Mouse (Mus musculus) limb, embryonic 11.5 days (tissue): ENCODE data around the gene Afdn. TPM values are rescaled to one million over a fixed set of nuclear protein-coding genes. Genes with fewer than 3 reads are reported as not detected.

Experiments
- ATAC-seq: fragments of 200-750 bp; cut with Nextera tagmentation; 2 replicates; pipeline ENCODE4 v1.8.0; 2017; ENCODE audit warnings: low read depth; ENCODE audit not compliant: insufficient number of reproducible peaks, low FRiP score, low TSS enrichment
- DNase-seq: peaks from one replicate; pipeline ENCODE4 v3.0.0-alpha.2; 2015; ENCODE audit warnings: low spot score
- H3K27ac ChIP-seq: fragments of 300-500 bp; sonication (generic); replicated peaks from 2 replicates; pipeline ENCODE4 v1.5.1; 2014; ENCODE audit warnings: low read depth, mild to moderate bottlenecking, low read length
- H3K27me3 ChIP-seq: fragments of 300-500 bp; sonication (generic); 2 replicates; pipeline ENCODE4 v1.6.1; 2014; ENCODE audit warnings: mild to moderate bottlenecking, low read length, mixed read lengths; ENCODE audit not compliant: control insufficient read depth, insufficient read depth
- H3K36me3 ChIP-seq: fragments of 300-500 bp; sonication (generic); 2 replicates; pipeline ENCODE4 v1.6.1; 2014; ENCODE audit warnings: mild to moderate bottlenecking, low read length, moderate library complexity, mixed read lengths; ENCODE audit not compliant: control insufficient read depth, insufficient read depth
- H3K4me1 ChIP-seq: fragments of 300-500 bp; sonication (generic); 2 replicates; pipeline ENCODE4 v1.6.1; 2014; ENCODE audit warnings: low read length, mixed read lengths; ENCODE audit not compliant: control insufficient read depth, insufficient read depth
- H3K4me2 ChIP-seq: fragments of 300-500 bp; sonication (generic); 2 replicates; pipeline ENCODE4 v1.6.1; 2014; ENCODE audit warnings: low read depth, mild to moderate bottlenecking, moderate library complexity; ENCODE audit not compliant: severe bottlenecking
- H3K4me3 ChIP-seq: fragments of 300-500 bp; sonication (generic); 2 replicates; pipeline ENCODE4 v1.5.1; 2014; ENCODE audit warnings: low read depth, low read length
- H3K9ac ChIP-seq: fragments of 300-500 bp; sonication (generic); 2 replicates; pipeline ENCODE4 v1.6.1; 2014; ENCODE audit warnings: mild to moderate bottlenecking, low read length
- H3K9me3 ChIP-seq: fragments of 300-500 bp; sonication (generic); 2 replicates; pipeline ENCODE4 v1.6.1; 2016; ENCODE audit warnings: low read length; ENCODE audit not compliant: control insufficient read depth
- WGBS: fragments of 180-500 bp; shearing (Covaris S2); extraction: QIAGEN DNeasy Blood & Tissue Kit; methylation state at CpG from one replicate; pipeline ENCODE4 v1.1.7; 2014; 5-methylcytosine and 5-hydroxymethylcytosine counted together
- polyA plus RNA-seq: library from polyadenylated mRNA; unstranded; fragments of >200 nt; fragmentation: Nextera tagmentation; extraction: Ambion mirVana; gene quantifications from 2 replicates; pipeline ENCODE4 v1.2.1, GENCODE M21; 2014

Afdn gene
- polyA plus RNA-seq, 1 experiment from 2014 or later: 73.7 TPM

DNA sequence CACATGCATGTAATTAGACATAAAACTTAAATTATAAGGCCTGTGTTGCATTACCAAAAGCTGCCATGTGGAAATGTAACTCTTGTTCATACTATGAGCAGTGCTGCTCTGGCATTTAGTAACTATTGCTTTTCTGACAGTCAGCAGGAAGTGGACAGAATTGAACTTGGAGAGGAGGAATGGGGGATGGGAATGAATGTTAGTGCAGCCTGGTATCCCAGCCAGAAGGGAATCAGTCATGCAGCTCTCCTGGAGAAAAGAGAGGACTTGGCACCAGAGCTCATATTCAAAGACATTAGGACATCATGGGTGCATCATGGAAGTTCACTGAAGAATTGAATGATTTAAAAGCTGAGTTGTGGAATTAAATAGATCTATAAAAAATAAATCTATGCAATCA is 117.1 kb downstream of the Afdn start:
- DNase-seq (no peak), ATAC-seq (no peak)
- no peaks in the 10 kb centered on the region; the same call in 1 of the 2 replicates for H3K36me3 ChIP-seq
- H3K27me3 ChIP-seq: no peaks in the 10 kb centered on the region
- H3K4me3 ChIP-seq: no peak overlapping the region
- no peak overlapping the region for H3K4me2 ChIP-seq
- no peaks in the 10 kb centered on the region for H3K9me3 ChIP-seq
- no peaks in the 10 kb centered on the region for H3K4me1 ChIP-seq
- H3K27ac ChIP-seq: no peak overlapping the region
- no peak overlapping the region for H3K9ac ChIP-seq

DNA sequence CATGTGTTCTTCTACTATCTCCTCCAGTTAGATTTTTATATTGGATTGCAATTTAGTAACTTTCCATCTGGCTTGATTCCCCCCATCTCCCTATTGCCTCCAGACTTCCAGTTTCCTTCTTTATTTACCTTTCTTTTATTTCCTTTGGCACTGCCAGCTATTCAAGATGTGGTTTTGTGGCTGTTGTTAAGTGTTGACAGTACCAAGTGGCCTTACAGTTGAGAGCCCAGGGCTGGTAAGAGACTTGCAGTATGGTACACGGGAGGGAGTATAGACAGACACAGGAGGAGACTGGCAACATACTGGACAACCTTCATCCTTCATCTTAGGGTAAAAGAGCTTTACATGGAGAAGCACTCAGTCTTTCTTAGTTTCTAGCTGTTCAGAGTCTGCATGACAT is 119.4 kb downstream of the Afdn start:
- ATAC-seq: no peak
- WGBS: 87% methylated on average over 1 of the region's 1 CpGs
- no peak overlapping the region for H3K4me3 ChIP-seq
- DNase-seq: no peak
- no peak overlapping the region for H3K4me2 ChIP-seq
- no peaks in the 10 kb centered on the region for H3K27me3 ChIP-seq
- peaks cover 4% of the 10 kb centered on the region; the same call in 1 of the 2 replicates for H3K36me3 ChIP-seq
- no peaks in the 10 kb centered on the region for H3K9me3 ChIP-seq
- H3K27ac ChIP-seq: no peak overlapping the region
- H3K4me1 ChIP-seq: no peaks in the 10 kb centered on the region
- H3K9ac ChIP-seq: no peak overlapping the region

DNA sequence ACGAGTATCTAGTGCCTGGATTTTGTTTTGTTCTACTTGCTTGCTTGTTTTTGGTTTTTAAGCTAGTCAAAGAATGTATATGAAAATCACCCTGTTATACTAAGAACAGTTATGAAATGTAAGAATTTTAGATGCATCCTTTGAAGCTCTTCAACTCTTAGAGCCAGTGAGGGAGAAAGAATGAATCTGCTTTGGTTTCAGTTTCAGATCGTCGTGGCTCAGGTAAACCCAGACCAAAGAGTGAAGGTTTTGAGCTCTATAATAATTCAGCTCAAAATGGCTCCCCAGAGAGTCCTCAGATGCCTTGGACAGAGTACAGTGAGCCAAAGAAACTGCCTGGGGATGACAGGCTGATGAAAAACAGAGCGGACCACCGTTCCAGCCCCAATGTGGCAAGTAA is 123.2 kb downstream of the Afdn start:
- DNase-seq: no peak
- peaks cover 4% of the 10 kb centered on the region; the same call in 1 of the 2 replicates for H3K36me3 ChIP-seq

DNA sequence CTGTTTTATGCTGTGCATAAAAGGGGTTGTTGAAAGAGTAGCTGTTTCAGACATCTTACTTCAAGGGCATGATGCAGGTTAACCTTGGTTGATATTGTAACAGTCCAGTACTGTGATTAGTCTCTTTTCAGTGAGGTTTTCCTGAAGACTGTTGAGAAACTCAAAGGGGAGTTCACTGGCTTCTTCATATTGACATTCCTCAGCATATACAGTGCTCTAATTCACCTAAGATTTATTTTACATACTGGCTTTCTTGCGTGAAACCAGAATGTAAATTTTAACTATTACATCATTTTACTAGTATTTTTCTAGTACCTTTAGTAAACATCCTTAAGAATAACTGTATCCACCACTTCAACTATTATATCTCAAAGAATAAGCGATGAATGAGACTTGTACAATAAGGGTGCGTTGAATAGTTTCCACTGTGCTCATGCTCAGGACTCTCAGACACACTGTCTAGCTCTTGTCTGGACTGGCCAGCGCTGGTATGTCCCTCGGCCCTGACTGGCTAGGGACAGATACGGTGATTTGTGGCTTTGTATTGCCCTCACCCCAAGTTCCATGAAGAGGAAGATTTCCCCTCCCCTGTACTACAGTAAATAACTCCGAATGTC is 129.6 kb downstream of the Afdn start:
- ATAC-seq: no peak
- H3K4me3 ChIP-seq: no peak overlapping the region
- no peaks in the 10 kb centered on the region for H3K4me1 ChIP-seq
- H3K4me2 ChIP-seq: no peak overlapping the region
- no peaks in the 10 kb centered on the region for H3K27me3 ChIP-seq
- WGBS: 86% methylated on average over 7 of the region's 7 CpGs
- no peak overlapping the region for H3K9ac ChIP-seq
- H3K9me3 ChIP-seq: no peaks in the 10 kb centered on the region
- H3K27ac ChIP-seq: no peak overlapping the region
- H3K36me3 ChIP-seq: no peaks in the 10 kb centered on the region; the same call in 1 of the 2 replicates
- no peak for DNase-seq

More for the DNA sequence above, 123.2 kb downstream of the Afdn start:
- Histone ChIP-seq H3K27me3 (no peaks in the 10 kb centered on the region), H3K9me3 (no peaks in the 10 kb centered on the region), H3K4me2 (no peak overlapping the region), H3K27ac (no peak overlapping the region), H3K9ac (no peak overlapping the region), H3K4me3 (no peak overlapping the region), H3K4me1 (no peaks in the 10 kb centered on the region)
- 82% methylated on average over 5 of the region's 5 CpGs for WGBS
- no peak for ATAC-seq

- Histone ChIP-seq H3K4me1 (no peaks in the 10 kb centered on the region), H3K36me3 (no peaks in the 10 kb centered on the region; the same call in 1 of the 2 replicates), H3K4me3 (no peak overlapping the region), H3K27ac (no peak overlapping the region), H3K27me3 (no peaks in the 10 kb centered on the region), H3K9me3 (no peaks in the 10 kb centered on the region), H3K4me2 (no peak overlapping the region), H3K9ac (no peak overlapping the region)
- no peak for DNase-seq
- whole genome bisulfite sequencing: 76% methylated on average over 1 of the region's 1 CpGs
- no peak for ATAC-seq
These were observed 130.6 kb downstream of the Afdn start for GRCm38 (mm10) chr17:13890932-13891331.

GRCm38 (mm10) chr17:13898838-13899237 is 138.5 kb downstream of the Afdn start:
- ATAC-seq (no peak), DNase-seq (no peak)
- H3K27ac ChIP-seq: no peak overlapping the region
- H3K9ac ChIP-seq: no peak overlapping the region
- H3K4me3 ChIP-seq: no peak overlapping the region
- 87% methylated on average over 17 of the region's 17 CpGs for WGBS
- no peak overlapping the region for H3K4me2 ChIP-seq
- H3K36me3 ChIP-seq: no peaks in the 10 kb centered on the region; the same call in 1 of the 2 replicates
- no peaks in the 10 kb centered on the region for H3K27me3 ChIP-seq
- H3K9me3 ChIP-seq: no peaks in the 10 kb centered on the region
- H3K4me1 ChIP-seq: no peaks in the 10 kb centered on the region

- ATAC-seq (no peak), DNase-seq (no peak)
- Histone ChIP-seq H3K4me3 (no peak overlapping the region), H3K4me1 (no peaks in the 10 kb centered on the region), H3K27me3 (no peaks in the 10 kb centered on the region), H3K9ac (no peak overlapping the region), H3K36me3 (no peaks in the 10 kb centered on the region; the same call in 1 of the 2 replicates), H3K9me3 (no peaks in the 10 kb centered on the region), H3K4me2 (no peak overlapping the region), H3K27ac (no peak overlapping the region)
- WGBS: 85% methylated on average over 7 of the region's 7 CpGs
These were observed 138.9 kb downstream of the Afdn start for GRCm38 (mm10) chr17:13899241-13899640.

- 81% methylated on average over 8 of the region's 8 CpGs for WGBS
- Histone ChIP-seq H3K4me1 (no peaks in the 10 kb centered on the region), H3K27ac (no peak overlapping the region), H3K4me3 (no peak overlapping the region), H3K9me3 (no peaks in the 10 kb centered on the region), H3K27me3 (no peaks in the 10 kb centered on the region), H3K4me2 (no peak overlapping the region), H3K36me3 (no peaks in the 10 kb centered on the region; the same call in 1 of the 2 replicates), H3K9ac (no peak overlapping the region)
- no peak for ATAC-seq
- no peak for DNase-seq
These were observed 143.5 kb downstream of the Afdn start for GRCm38 (mm10) chr17:13903793-13904192.

DNA sequence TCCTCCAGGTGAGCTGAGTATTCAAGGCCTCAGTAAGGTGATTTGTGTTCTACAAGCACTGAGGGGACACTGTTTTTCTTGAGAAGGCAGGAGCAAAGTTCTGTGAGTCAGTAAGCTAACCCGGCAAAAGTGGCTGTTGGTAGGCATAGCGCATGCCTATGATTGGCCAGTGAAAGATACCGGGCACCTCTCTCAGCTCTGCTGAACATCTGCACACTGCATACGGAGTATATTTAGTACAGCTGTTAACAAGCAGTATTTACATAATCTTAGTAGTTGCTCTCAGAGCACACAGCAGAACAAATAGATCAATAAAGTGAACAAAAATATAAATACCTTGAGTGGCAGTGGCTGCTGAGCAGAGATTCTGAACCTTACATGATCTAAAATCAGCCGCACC is 146.7 kb downstream of the Afdn start:
- Histone ChIP-seq H3K4me1 (no peaks in the 10 kb centered on the region), H3K36me3 (no peaks in the 10 kb centered on the region), H3K9me3 (no peaks in the 10 kb centered on the region), H3K4me3 (no peak overlapping the region), H3K4me2 (no peak overlapping the region), H3K9ac (no peak overlapping the region), H3K27ac (no peak overlapping the region), H3K27me3 (no peaks in the 10 kb centered on the region)
- ATAC-seq (no peak), DNase-seq (no peak)
- 90% methylated on average over 5 of the region's 5 CpGs for WGBS
